Mouse (Mus musculus) spleen, adult 2 months (tissue): Measurements from ENCODE around the gene Slfn9.

Source experiments
- CTCF ChIP-seq: fragments of 200-500 bp; IDR thresholded peaks from 2 replicates; pipeline ENCODE4 v1.5.1; 2011; ENCODE audit warnings: mild to moderate bottlenecking, inconsistent platforms; ENCODE audit not compliant: insufficient read depth, insufficient read length, insufficient replicate concordance; ENCODE audit errors: extremely low read depth
- POLR2A ChIP-seq: fragments of 200-500 bp; IDR thresholded peaks from 2 replicates; pipeline ENCODE4 v1.6.1; 2011; ENCODE audit warnings: low read depth, low read length, inconsistent platforms

- TF ChIP-seq CTCF (no peak), POLR2A (no peak)
Measured at GRCm38 (mm10) chr11:82983193-82983592, 8.4 kb downstream of the Slfn9 start.
